Comparison of ENCODE assay signal across 27 mouse cellular contexts in the genomic region with DNA sequence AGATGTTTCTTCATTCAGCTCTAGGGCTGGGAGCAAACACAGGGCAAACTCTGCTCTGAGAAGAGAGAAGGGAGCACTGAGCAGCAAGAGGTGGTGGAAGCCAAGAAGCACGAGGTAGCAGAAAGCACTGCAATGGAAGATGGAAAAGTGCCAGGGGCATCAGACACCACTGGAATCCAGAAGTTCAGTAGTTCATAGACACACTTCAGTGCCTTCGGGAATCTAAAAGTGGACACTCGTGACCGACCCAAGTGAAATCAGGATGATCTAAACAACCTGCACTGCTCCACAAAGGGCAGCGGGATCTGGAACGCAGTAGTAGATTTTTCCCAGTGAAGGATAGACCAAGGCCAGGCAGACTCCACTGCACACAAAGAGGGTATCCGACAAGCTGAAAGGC. TPM values are rescaled to one million over a fixed set of nuclear protein-coding genes. Genes with fewer than 3 reads are reported as not detected.
DNase-seq lines count a peak whose midpoint lies in the region; ATAC-seq and TF ChIP-seq lines count a peak whose summit lies in the region.
"Had no signal": no experiment of that assay in that cellular context is flagged by ENCODE, and none has a peak within 500 bp of the region (broad histone marks: within the 10 kb centered on the region; RNA-seq: fewer than 3 reads in every experiment).

No protein-coding gene starts in this region.

- H3K4me2 ChIP-seq in heart, postnatal 0 days (ENCODE audit: low read depth, low read length): no peak overlapping the region
- H3K4me2 ChIP-seq in forebrain, embryonic 13.5 days: no peak overlapping the region
- H3K4me2 ChIP-seq in forebrain, postnatal 0 days (ENCODE audit: low read depth): no peak overlapping the region
- H3K4me2 ChIP-seq: embryonic facial prominence, embryonic 13.5 days; forebrain, embryonic 15.5 days; heart, embryonic 12.5 days; liver, embryonic 11.5 days; midbrain, embryonic 12.5 days; neural tube, embryonic 15.5 days; stomach, embryonic 15.5 days had no signal

- TF ChIP-seq POLR2A in heart, adult 2 months (IDR thresholded peaks at IDR 0.05; ENCODE audit: insufficient read depth, low read depth, low read length): no peak
- TF ChIP-seq POLR2A in liver, adult 2 months (IDR thresholded peaks at IDR 0.05; ENCODE audit: extremely low read depth, insufficient read depth, low read length): no peak
- no peak for TF ChIP-seq POLR2A in kidney, adult 2 months (IDR thresholded peaks at IDR 0.05; ENCODE audit: low read depth, low read length)

- no peak for TF ChIP-seq CTCF in heart, postnatal 0 days (IDR thresholded peaks at IDR 0.05; ENCODE audit: low read depth)
- TF ChIP-seq CTCF in heart, adult 2 months (IDR thresholded peaks at IDR 0.05): no peak
- no peak for TF ChIP-seq CTCF in liver, adult 2 months (IDR thresholded peaks at IDR 0.05; ENCODE audit: low read depth, low read length)
- no peak for TF ChIP-seq CTCF in kidney, adult 2 months (conservative IDR thresholded peaks at IDR 0.05; ENCODE audit: insufficient read depth, insufficient read length, low read depth, low read length)
- no peak for TF ChIP-seq CTCF in forebrain, postnatal 0 days (IDR thresholded peaks at IDR 0.05; ENCODE audit: low read depth)

- no peaks in the 10 kb centered on the region for H3K27me3 ChIP-seq in heart, postnatal 0 days (ENCODE audit: control insufficient read depth, insufficient read depth, low read length)
- no peaks in the 10 kb centered on the region for H3K27me3 ChIP-seq in heart, adult 2 months (ENCODE audit: control insufficient read depth, insufficient read depth, low read length)
- no peaks in the 10 kb centered on the region for H3K27me3 ChIP-seq in liver, adult 2 months (ENCODE audit: control insufficient read depth, insufficient read depth, low read length)
- no peaks in the 10 kb centered on the region for H3K27me3 ChIP-seq in kidney, adult 2 months (replicated peaks; ENCODE audit: control insufficient read depth, insufficient read depth, low read length)
- H3K27me3 ChIP-seq in forebrain, embryonic 13.5 days: no peaks in the 10 kb centered on the region
- no peaks in the 10 kb centered on the region for H3K27me3 ChIP-seq in forebrain, postnatal 0 days (ENCODE audit: insufficient read depth, low read length)
- H3K27me3 ChIP-seq: embryonic facial prominence, embryonic 13.5 days; forebrain, embryonic 15.5 days; heart, embryonic 12.5 days; midbrain, embryonic 12.5 days; neural tube, embryonic 15.5 days; stomach, embryonic 15.5 days had no signal

- H3K79me2 ChIP-seq in heart, adult 2 months (replicated peaks; ENCODE audit: control insufficient read depth, insufficient read depth, low read length): no peaks in the 10 kb centered on the region
- no peaks in the 10 kb centered on the region for H3K79me2 ChIP-seq in liver, adult 2 months (ENCODE audit: control insufficient read depth, insufficient read depth, low read length)

- intact Hi-C loops in heart, adult 2 months (cut with DNase I): no loop called here

- H3K36me3 ChIP-seq in heart, postnatal 0 days (replicated peaks; ENCODE audit: control insufficient read depth, insufficient read depth, low read length): no peaks in the 10 kb centered on the region
- no peaks in the 10 kb centered on the region for H3K36me3 ChIP-seq in heart, adult 2 months (ENCODE audit: control insufficient read depth, insufficient read depth, low read length)
- H3K36me3 ChIP-seq in liver, adult 2 months (ENCODE audit: control insufficient read depth, insufficient read depth, low read length): no peaks in the 10 kb centered on the region
- H3K36me3 ChIP-seq in kidney, adult 2 months (ENCODE audit: control insufficient read depth, insufficient read depth, low read length): no peaks in the 10 kb centered on the region
- no peaks in the 10 kb centered on the region for H3K36me3 ChIP-seq in forebrain, embryonic 13.5 days (ENCODE audit: poor library complexity, severe bottlenecking)
- no peaks in the 10 kb centered on the region for H3K36me3 ChIP-seq in forebrain, postnatal 0 days (ENCODE audit: insufficient read depth)
- H3K36me3 ChIP-seq: embryonic facial prominence, embryonic 13.5 days; forebrain, embryonic 15.5 days; G1E; heart, embryonic 12.5 days; hindbrain, embryonic 10.5 days; midbrain, embryonic 12.5 days; neural tube, embryonic 15.5 days; stomach, embryonic 15.5 days had no signal

- peak; percentile 33; the same call in 1 of the 2 replicates for ATAC-seq in heart, postnatal 0 days (ENCODE audit: insufficient read depth, low read depth)
- no peak for ATAC-seq in forebrain, embryonic 13.5 days
- ATAC-seq in forebrain, postnatal 0 days: no peak; the same call in 1 of the 2 replicates
- ATAC-seq: forebrain, embryonic 15.5 days had no signal

- TF ChIP-seq EP300 in heart, postnatal 0 days (IDR thresholded peaks at IDR 0.05; ENCODE audit: low read depth): no peak
- no peak for TF ChIP-seq EP300 in heart, adult 2 months (IDR thresholded peaks at IDR 0.05; ENCODE audit: insufficient read depth, low read depth, low read length)

- WGBS in heart, postnatal 0 days: 51% methylated on average over 7 of the region's 7 CpGs
- 61% methylated on average over 7 of the region's 7 CpGs for WGBS in heart, adult 2 months
- WGBS in liver, adult 2 months: 83% methylated on average over 7 of the region's 7 CpGs
- WGBS in kidney, adult 2 months: 25% methylated on average over 7 of the region's 7 CpGs
- 95% methylated on average over 7 of the region's 7 CpGs for WGBS in forebrain, embryonic 13.5 days
- 89% methylated on average over 7 of the region's 7 CpGs for WGBS in forebrain, postnatal 0 days

- no peak overlapping the region for H3K27ac ChIP-seq in heart, postnatal 0 days (ENCODE audit: low read depth)
- no peak overlapping the region for H3K27ac ChIP-seq in heart, adult 2 months
- H3K27ac ChIP-seq in liver, adult 2 months (replicated peaks; ENCODE audit: insufficient read depth, low read depth, low read length): no peak overlapping the region
- peak overlapping the region; percentile 71; the same call in 1 of the 2 replicates for H3K27ac ChIP-seq in kidney, adult 2 months (ENCODE audit: insufficient read depth, low read depth, low read length)
- H3K27ac ChIP-seq in forebrain, embryonic 13.5 days: no peak overlapping the region
- no peak overlapping the region for H3K27ac ChIP-seq in forebrain, postnatal 0 days (ENCODE audit: low read depth, low read length)
- H3K27ac ChIP-seq: embryonic facial prominence, embryonic 13.5 days; forebrain, embryonic 15.5 days; hindbrain, embryonic 10.5 days; macrophage; midbrain, embryonic 12.5 days; neural tube, embryonic 15.5 days; stomach, embryonic 15.5 days had no signal

- H3K4me1 ChIP-seq in heart, postnatal 0 days (ENCODE audit: control insufficient read depth, insufficient read depth): peaks cover 15% of the 10 kb centered on the region
- no peaks in the 10 kb centered on the region for H3K4me1 ChIP-seq in heart, adult 2 months (ENCODE audit: control insufficient read depth, insufficient read depth, low read length)
- H3K4me1 ChIP-seq in liver, adult 2 months (ENCODE audit: control insufficient read depth, insufficient read depth, low read length): no peaks in the 10 kb centered on the region
- peaks cover 3% of the 10 kb centered on the region; the same call in 1 of the 2 replicates for H3K4me1 ChIP-seq in kidney, adult 2 months (ENCODE audit: control insufficient read depth, insufficient read depth, low read length)
- H3K4me1 ChIP-seq in forebrain, embryonic 13.5 days: no peaks in the 10 kb centered on the region
- no peaks in the 10 kb centered on the region for H3K4me1 ChIP-seq in forebrain, postnatal 0 days (ENCODE audit: insufficient read depth)
- H3K4me1 ChIP-seq: forebrain, embryonic 15.5 days; hindbrain, embryonic 10.5 days; midbrain, embryonic 12.5 days; neural tube, embryonic 15.5 days; stomach, embryonic 15.5 days had no signal

- no peak overlapping the region for H3K4me3 ChIP-seq in heart, postnatal 0 days (ENCODE audit: low read depth, low read length)
- H3K4me3 ChIP-seq in heart, adult 2 months: no peak overlapping the region
- no peak overlapping the region for H3K4me3 ChIP-seq in liver, adult 2 months (ENCODE audit: insufficient read depth, low read depth, low read length)
- no peak overlapping the region for H3K4me3 ChIP-seq in kidney, adult 2 months (ENCODE audit: insufficient read depth, low read depth, low read length)
- H3K4me3 ChIP-seq in forebrain, embryonic 13.5 days: no peak overlapping the region
- no peak overlapping the region for H3K4me3 ChIP-seq in forebrain, postnatal 0 days (ENCODE audit: low read depth, low read length)
- H3K4me3 ChIP-seq: embryonic facial prominence, embryonic 13.5 days; forebrain, embryonic 15.5 days; heart, embryonic 12.5 days; hindbrain, embryonic 10.5 days; midbrain, embryonic 12.5 days; myocyte; neural tube, embryonic 15.5 days; stomach, embryonic 15.5 days had no signal

- H3K9me3 ChIP-seq in heart, postnatal 0 days (replicated peaks; ENCODE audit: control insufficient read depth, low read length): no peaks in the 10 kb centered on the region
- H3K9me3 ChIP-seq in forebrain, embryonic 13.5 days (replicated peaks): no peaks in the 10 kb centered on the region
- H3K9me3 ChIP-seq in forebrain, postnatal 0 days (ENCODE audit: low read length): no peaks in the 10 kb centered on the region
- H3K9me3 ChIP-seq: embryonic facial prominence, embryonic 13.5 days; forebrain, embryonic 15.5 days; G1E; heart, embryonic 12.5 days; midbrain, embryonic 12.5 days; neural tube, embryonic 15.5 days; stomach, embryonic 15.5 days had no signal

- no peak for DNase-seq in heart, postnatal 0 days (ENCODE audit: low spot score)
- no peak for DNase-seq in heart, adult 2 months
- peak; percentile 5 for DNase-seq in liver, adult 2 months (ENCODE audit: extremely low read depth, low read depth, low spot score)
- DNase-seq in liver: no peak
- peak; percentile 92 for DNase-seq in kidney, adult 2 months
- peak; percentile 73 to 85 for DNase-seq in kidney, postnatal 25 days
- DNase-seq in forebrain, postnatal 0 days: no peak
- DNase-seq: adrenal gland, postnatal 36 days; cerebellum, adult 11-12 months; cerebellum, postnatal 14 days; gastrocnemius, postnatal 25 days; layer of hippocampus, postnatal 36 days; lung, adult 18-20 months; right cerebral cortex, postnatal 25 days; thymus, adult 18-20 months had no signal

- no peak overlapping the region for H3K9ac ChIP-seq in heart, postnatal 0 days (replicated peaks; ENCODE audit: low read depth, low read length)
- no peak overlapping the region for H3K9ac ChIP-seq in heart, adult 2 months (ENCODE audit: low read depth, low read length)
- H3K9ac ChIP-seq in liver, adult 2 months (ENCODE audit: low read depth, low read length): no peak overlapping the region
- no peak overlapping the region for H3K9ac ChIP-seq in forebrain, embryonic 13.5 days
- no peak overlapping the region for H3K9ac ChIP-seq in forebrain, postnatal 0 days
- H3K9ac ChIP-seq: embryonic facial prominence, embryonic 13.5 days; forebrain, embryonic 15.5 days; heart, embryonic 12.5 days; midbrain, embryonic 12.5 days; neural tube, embryonic 15.5 days; stomach, embryonic 15.5 days had no signal

RNA-seq across cellular contexts. Expression of a gene that starts 18.6 kb away (rescaled TPM):
- total RNA-seq in heart, postnatal 0 days (2014; rRNA removed; ENCODE audit: low replicate concordance): 2.3 and 3.4 TPM in 2 replicates
- polyA plus RNA-seq in heart, postnatal 0 days (2015; fragmentation: Nextera tagmentation; extraction: Ambion mirVana): 3.2 and 5.0 TPM in 2 replicates
- total RNA-seq in heart, adult 2 months (2021): under 1 TPM; 0.73 to 0.96 TPM
- polyA plus RNA-seq in heart, adult 2 months (2012; rRNA removed): 0.53 and 0.61 TPM in 2 replicates
- 0.65 and 0.81 TPM in 2 replicates for total RNA-seq in liver, adult 2 months (2014; rRNA removed)
- 0.04 and 0.13 TPM in 2 replicates for polyA plus RNA-seq in liver, adult 2 months (2012; rRNA removed)
- polyA plus RNA-seq in kidney, adult 2 months (2012; rRNA removed): 3.7 and 3.9 TPM in 2 replicates
- polyA plus RNA-seq in forebrain, embryonic 13.5 days (2015; fragmentation: Nextera tagmentation; extraction: Ambion mirVana): 4.7 and 5.1 TPM in 2 replicates
- 20.3 and 20.5 TPM in 2 replicates for total RNA-seq in forebrain, postnatal 0 days (2014; rRNA removed)
- 6.3 and 10.3 TPM in 2 replicates for polyA plus RNA-seq in forebrain, postnatal 0 days (2015; fragmentation: Nextera tagmentation; extraction: Ambion mirVana)
- total RNA-seq: G1E had no signal
- polyA plus RNA-seq: G1E, macrophage, myocyte had no signal

Comparison
In these comparisons a context has a peak if more than half of its experiments do, and no peak if none do; other contexts are left out.
1. DNase-seq: peak in liver, adult 2 months (single experiment), kidney, adult 2 months (single experiment) and kidney, postnatal 25 days (2 of 2); none in heart, postnatal 0 days (single experiment), heart, adult 2 months (0 of 2), liver (single experiment) and forebrain, postnatal 0 days (single experiment).